Mouse (Mus musculus) megakaryocyte, embryonic 14.5 days (primary cell): ENCODE data around the gene Sergef.

Source experiments
- FLI1 ChIP-seq: IDR thresholded peaks from 2 replicates; pipeline ENCODE4 v1.6.1; 2012; ENCODE audit warnings: low read length, inconsistent platforms, mixed read lengths
- GATA1 ChIP-seq: IDR thresholded peaks from 3 replicates; pipeline ENCODE4 v1.6.1; 2012; ENCODE audit warnings: mixed read lengths, low read length, inconsistent platforms, borderline replicate concordance

DNA sequence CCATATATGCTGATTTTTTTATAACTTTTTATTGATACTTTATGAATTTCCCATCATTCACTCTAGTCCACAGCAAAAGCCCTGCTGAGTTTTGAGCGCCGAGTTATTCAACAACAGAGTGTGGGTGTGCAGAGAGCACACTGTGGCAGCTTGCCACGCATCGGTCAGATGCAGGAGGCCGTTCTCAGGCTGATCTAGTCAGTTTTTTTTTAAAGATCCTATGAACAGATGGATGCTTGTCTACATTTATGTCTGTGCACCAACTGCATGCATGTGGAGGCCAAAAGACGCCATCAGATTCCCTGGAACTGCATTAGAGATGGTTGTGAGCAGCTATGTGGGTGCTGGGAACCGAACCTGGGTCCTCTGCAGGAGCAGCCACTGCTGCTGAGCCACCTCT is 35.5 kb upstream of the Sergef start:
- TF ChIP-seq GATA1 (no peak), FLI1 (no peak)
